35 mouse cellular contexts compared by ENCODE assay signal in the genomic region with DNA sequence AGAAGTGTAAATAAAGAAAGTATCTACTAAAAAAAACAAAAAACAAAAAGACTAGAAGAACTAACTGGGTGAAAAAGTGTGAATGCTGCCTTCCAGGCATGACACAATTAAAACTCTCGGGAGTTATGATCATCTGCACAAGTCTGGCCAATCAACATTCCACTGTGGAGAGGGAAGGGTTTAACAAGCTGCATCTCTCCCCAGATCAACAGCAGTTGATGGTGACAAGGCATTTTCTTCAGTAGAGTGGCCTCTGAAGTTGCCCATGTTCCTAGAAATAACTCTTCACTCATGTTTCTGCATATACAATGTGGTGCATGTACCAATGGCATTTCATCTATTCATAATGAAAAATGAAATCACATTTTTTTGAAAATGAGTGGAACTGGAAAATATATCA. TPM values are rescaled to one million over a fixed set of nuclear protein-coding genes. Genes with fewer than 3 reads are reported as not detected.
"Had no signal": no experiment of that assay in that cellular context is flagged by ENCODE, and none has a peak within 500 bp of the region (broad histone marks: within the 10 kb centered on the region; RNA-seq: fewer than 3 reads in every experiment).

No protein-coding gene starts in this region.

- H3K4me3 ChIP-seq: heart, embryonic 10.5 days; heart, embryonic 12.5 days; heart, embryonic 13.5 days; heart, embryonic 15.5 days; hindbrain, embryonic 10.5 days; hindbrain, embryonic 12.5 days; hindbrain, embryonic 13.5 days; hindbrain, embryonic 15.5 days; intestine, embryonic 15.5 days; kidney, embryonic 15.5 days; layer of hippocampus, adult 2 months; left cerebral cortex, adult 2 months had no signal

- H3K9me3 ChIP-seq: heart, embryonic 10.5 days; heart, embryonic 12.5 days; heart, embryonic 15.5 days; hindbrain, embryonic 12.5 days; hindbrain, embryonic 13.5 days; hindbrain, embryonic 15.5 days; intestine, embryonic 15.5 days had no signal

- H3K4me1 ChIP-seq: hindbrain, embryonic 10.5 days; hindbrain, embryonic 12.5 days; intestine, embryonic 15.5 days had no signal

- H3K9ac ChIP-seq: heart, embryonic 12.5 days; heart, embryonic 13.5 days; heart, embryonic 15.5 days; hindbrain, embryonic 12.5 days; hindbrain, embryonic 13.5 days; hindbrain, embryonic 14.5 days; hindbrain, embryonic 15.5 days; intestine, embryonic 15.5 days; kidney, embryonic 15.5 days had no signal

- DNase-seq: heart, postnatal 10 days; heart, postnatal 14 days; heart, postnatal 36 days; heart, postnatal 4 days; kidney, adult 18-20 months; kidney, adult 2 months; kidney, adult 8-10 months; kidney, adult 9 months; kidney, postnatal 10 days; kidney, postnatal 14 days; kidney, postnatal 25 days; kidney, postnatal 36 days; kidney, postnatal 4 days; layer of hippocampus, adult 9-11 months; layer of hippocampus, postnatal 36 days had no signal

- H3K27me3 ChIP-seq: heart, embryonic 12.5 days; heart, embryonic 13.5 days; heart, embryonic 15.5 days; hindbrain, embryonic 12.5 days; hindbrain, embryonic 13.5 days; hindbrain, embryonic 15.5 days; intestine, embryonic 15.5 days; kidney, embryonic 15.5 days had no signal

- H3K27ac ChIP-seq: heart, embryonic 10.5 days; heart, embryonic 13.5 days; heart, embryonic 15.5 days; hindbrain, embryonic 10.5 days; hindbrain, embryonic 12.5 days; hindbrain, embryonic 13.5 days; hindbrain, embryonic 14.5 days; hindbrain, embryonic 15.5 days; hindbrain, postnatal 0 days; intestine, embryonic 15.5 days; kidney, embryonic 15.5 days; kidney, postnatal 0 days; layer of hippocampus, adult 2 months; left cerebral cortex, adult 2 months had no signal

- ATAC-seq: hindbrain, embryonic 16.5 days; hindbrain, postnatal 0 days; inflammation-experienced regulatory T-cells, adult 6 months; intestine, embryonic 15.5 days; intestine, embryonic 16.5 days; intestine, postnatal 0 days had no signal

- H3K4me2 ChIP-seq: heart, embryonic 12.5 days; heart, embryonic 13.5 days; heart, embryonic 15.5 days; hindbrain, embryonic 12.5 days; hindbrain, embryonic 13.5 days; hindbrain, embryonic 14.5 days; hindbrain, embryonic 15.5 days; intestine, embryonic 15.5 days; kidney, embryonic 15.5 days had no signal

- H3K36me3 ChIP-seq: heart, embryonic 12.5 days; heart, embryonic 15.5 days; hindbrain, embryonic 12.5 days; hindbrain, embryonic 13.5 days; hindbrain, embryonic 15.5 days; intestine, embryonic 15.5 days had no signal

RNA-seq across cellular contexts. Expression of a gene that starts 58.8 kb away (rescaled TPM):
- total RNA-seq: hematopoietic stem cell, adult 5-6 weeks had no signal
- polyA plus RNA-seq: inflammation-experienced regulatory T-cells, adult 6 months had no signal
